Mouse (Mus musculus) T-helper 2 cell (primary cell): Measurements from ENCODE around the gene Cpn1.
"Not testable (repeated sequence)": the region's sequence is repeated elsewhere in the genome, so short reads cannot be mapped to it uniquely, and the experiment has no call there.

Experiments
- in situ Hi-C: fragments of 300-600 bp; cut with MboI, MseI; formaldehyde crosslinking; loops from one replicate; pipeline ENCODE4 v1.15.1; 2025; ENCODE audit warnings: high pct_unique_total_duplicates

The Cpn1 gene

DNA sequence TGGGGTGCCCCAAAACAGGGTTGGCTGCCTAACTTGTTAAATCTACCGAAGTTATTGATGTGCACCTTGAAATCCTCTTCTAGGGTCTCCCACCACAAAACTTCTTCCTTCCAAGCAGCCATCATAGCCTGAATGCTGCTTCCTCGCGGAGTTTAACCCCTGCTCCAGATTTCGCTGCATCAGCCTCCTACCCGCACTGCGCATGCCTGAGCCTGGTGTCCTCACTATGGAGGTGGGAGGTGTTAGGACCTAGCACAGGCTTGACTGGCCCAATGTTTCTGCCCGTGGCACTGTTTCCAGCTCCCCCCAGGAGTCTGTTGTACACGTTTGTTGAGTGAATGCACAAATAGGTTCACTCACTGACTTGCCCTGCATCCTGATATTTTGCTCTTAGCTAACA is 4.0 kb upstream of the Cpn1 start:
- in situ Hi-C loops: loop anchor here (10.0 kb wide), 1 partner anchor 1824 kb away; the partner anchor contains the start of gene Kcnip2

DNA sequence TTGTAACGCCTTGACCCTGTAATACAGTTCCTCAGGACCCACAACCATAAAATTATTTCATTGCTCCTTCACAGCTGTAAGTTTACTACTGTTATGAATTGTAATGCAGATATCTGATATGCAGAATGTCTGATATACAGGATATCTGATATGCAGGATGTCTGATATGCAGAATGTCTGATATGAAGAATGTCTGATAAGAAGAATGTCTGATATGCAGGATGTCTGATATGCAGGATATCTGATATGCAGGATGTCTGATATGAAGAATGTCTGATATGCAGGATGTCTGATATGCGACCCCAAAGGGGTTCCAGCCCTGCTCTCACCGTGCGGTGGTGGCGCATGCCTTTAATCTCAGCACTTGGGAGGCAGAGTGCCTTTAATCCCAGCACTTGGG is 4.4 kb downstream of the Cpn1 start:
- in situ Hi-C loops: no loop called here

DNA sequence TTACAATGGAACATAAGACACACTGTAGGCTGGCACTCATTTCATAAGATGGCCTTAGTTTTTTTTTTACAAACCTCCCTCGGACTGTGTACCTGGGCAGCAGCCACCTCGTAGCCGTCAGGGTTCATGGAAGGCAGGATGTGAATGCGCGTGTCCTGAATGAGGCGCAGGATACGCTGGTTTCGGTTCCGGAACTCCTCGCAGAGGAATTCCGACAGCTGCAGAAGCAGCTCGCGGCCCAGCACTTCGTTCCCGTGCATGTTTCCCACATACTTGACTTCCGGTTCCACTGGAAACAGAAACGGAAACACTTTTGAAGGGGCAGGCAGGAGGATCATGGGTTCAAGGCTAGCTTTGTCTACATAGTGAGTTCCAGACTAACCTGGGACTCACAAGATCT is 5.6 kb downstream of the Cpn1 start:
- in situ Hi-C loops: no loop called here

GRCm38 (mm10) chr19:43977799-43978198 is 8.6 kb downstream of the Cpn1 start:
- in situ Hi-C loops: no loop called here

- in situ Hi-C loops: no loop called here
Measured at GRCm38 (mm10) chr19:43976661-43977060, 9.7 kb downstream of the Cpn1 start.

- in situ Hi-C loops: no loop called here
Measured at GRCm38 (mm10) chr19:43974221-43974620, 12.1 kb downstream of the Cpn1 start.

- in situ Hi-C loops: no loop called here
Measured at GRCm38 (mm10) chr19:43973711-43974110, 12.6 kb downstream of the Cpn1 start.

GRCm38 (mm10) chr19:43972129-43972528 is 14.2 kb downstream of the Cpn1 start:
- in situ Hi-C loops: no loop called here

GRCm38 (mm10) chr19:43968436-43969026 is 17.8 kb downstream of the Cpn1 start:
- in situ Hi-C loops: no loop called here

DNA sequence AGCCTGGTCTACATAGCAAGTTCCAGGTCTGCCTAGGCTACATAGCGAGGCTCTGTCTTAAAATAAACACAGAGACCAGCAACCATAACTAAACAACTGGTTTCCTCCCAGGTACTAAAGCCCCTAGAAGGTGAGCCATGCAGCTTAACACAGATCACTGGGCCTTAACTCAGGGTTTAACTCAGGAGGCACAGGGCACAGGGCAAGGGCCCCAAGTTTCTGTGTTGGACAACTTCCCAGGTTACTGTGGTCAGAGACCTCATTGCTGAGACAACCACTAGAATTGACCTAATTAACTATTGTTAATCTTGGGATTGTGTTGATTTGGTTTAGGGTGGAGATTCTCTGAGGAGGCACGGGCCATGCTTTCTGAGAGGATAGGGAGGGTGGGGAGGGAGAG is 19.9 kb downstream of the Cpn1 start:
- in situ Hi-C loops: no loop called here

GRCm38 (mm10) chr19:43965496-43966085 is 20.8 kb downstream of the Cpn1 start:
- in situ Hi-C loops: no loop called here

GRCm38 (mm10) chr19:43962795-43963194 is 23.6 kb downstream of the Cpn1 start:
- in situ Hi-C loops: loop anchor here (5.0 kb wide), 1 partner anchor 130 kb away; no protein-coding TSS in a partner anchor

DNA sequence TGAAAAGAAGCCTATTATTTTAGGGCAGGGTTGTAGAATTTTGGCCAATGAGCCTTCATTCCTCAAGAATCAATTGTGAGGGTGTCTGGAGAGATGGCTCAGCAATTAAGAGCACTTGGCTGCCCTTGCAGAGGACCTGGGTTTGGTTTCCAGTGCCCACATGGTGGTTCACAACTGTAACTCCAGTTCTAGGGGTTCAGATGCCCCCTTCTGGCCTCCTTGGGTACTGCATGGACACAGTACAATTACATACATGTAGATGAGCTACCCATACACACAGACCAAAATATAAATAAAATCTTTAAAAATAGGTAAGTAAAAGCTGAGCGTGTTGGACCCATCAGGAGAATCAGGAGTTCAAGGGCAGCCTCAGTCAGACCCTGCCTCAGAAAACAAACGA is 25.2 kb downstream of the Cpn1 start:
- in situ Hi-C loops: loop anchor here (5.0 kb wide), 1 partner anchor 129 kb away; no protein-coding TSS in a partner anchor

GRCm38 (mm10) chr19:43960014-43960413 is 26.3 kb downstream of the Cpn1 start:
- in situ Hi-C loops: loop anchor here (5.0 kb wide), 1 partner anchor 128 kb away; no protein-coding TSS in a partner anchor

- in situ Hi-C loops: no loop called here
Measured at GRCm38 (mm10) chr19:43959162-43959561, 27.2 kb downstream of the Cpn1 start.

- in situ Hi-C loops: no loop called here
Measured at GRCm38 (mm10) chr19:43957881-43958280, 28.5 kb downstream of the Cpn1 start.

GRCm38 (mm10) chr19:43957402-43957801 is 29.0 kb downstream of the Cpn1 start:
- in situ Hi-C loops: no loop called here

GRCm38 (mm10) chr19:43955266-43955665 is 31.1 kb downstream of the Cpn1 start:
- in situ Hi-C loops: no loop called here

- in situ Hi-C loops: no loop called here
Measured at GRCm38 (mm10) chr19:43954864-43955263, 31.5 kb downstream of the Cpn1 start.

- in situ Hi-C loops: not testable (repeated sequence)
Measured at GRCm38 (mm10) chr19:43952936-43953335, 33.4 kb downstream of the Cpn1 start.

DNA sequence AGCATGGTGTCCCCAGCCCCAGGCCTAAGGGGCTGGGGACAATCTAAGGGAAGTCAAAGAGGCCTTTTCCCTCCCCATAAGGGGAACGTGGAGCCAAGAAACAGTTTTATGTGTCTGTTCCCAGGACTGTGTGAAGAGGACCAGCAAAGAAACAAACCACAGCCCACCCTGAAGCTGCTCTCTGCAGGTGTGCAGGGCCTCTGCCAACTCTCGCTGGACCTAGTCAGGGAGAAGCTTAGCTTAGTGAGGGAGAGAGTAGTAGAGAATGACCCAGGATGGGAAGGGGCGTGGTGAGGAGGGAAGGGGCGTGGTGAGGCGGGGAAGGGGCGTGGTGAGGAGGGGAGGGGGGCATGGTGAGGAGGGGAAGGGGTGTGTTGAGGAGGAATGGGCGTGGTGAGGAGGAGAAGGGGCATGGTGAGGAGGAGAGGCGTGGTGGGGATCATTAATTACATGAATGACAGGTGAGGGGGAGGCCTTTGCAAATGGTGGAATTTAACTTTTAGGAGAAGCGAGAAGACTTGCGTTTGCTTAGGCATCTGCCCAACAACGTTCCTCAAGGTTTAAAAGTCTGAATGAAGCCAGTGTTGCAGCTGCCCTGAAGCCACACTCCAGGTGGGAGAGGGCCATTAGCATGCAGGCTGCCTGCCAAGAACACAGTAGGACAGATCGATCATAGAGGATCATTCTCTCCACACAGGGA is 37.1 kb downstream of the Cpn1 start:
- in situ Hi-C loops: loop anchor here (10.0 kb wide), 1 partner anchor 194 kb away; the partner anchor contains the start of genes Cox15 and Cutc

DNA sequence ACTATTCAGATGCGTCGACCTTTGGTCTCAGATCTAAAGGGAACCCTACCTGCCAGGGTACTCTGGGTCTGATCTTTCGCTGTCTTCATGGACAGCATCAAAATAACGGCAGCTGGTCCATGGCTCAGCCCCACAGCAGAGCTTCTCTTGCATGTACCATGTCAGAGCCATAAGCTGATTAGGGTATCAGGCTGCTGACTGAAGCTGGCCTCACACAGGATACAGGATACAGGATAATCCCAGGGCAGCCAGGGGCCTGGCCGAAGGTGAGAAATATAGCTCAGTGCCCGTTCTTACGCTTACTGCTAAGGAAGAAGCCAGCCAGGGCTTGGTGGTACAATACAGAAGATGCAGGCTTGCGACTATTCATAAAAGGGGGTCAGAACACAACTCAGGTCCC is 41.8 kb downstream of the Cpn1 start:
- in situ Hi-C loops: loop anchor here (10.0 kb wide), 1 partner anchor 190 kb away; the partner anchor contains the start of genes Cox15 and Cutc

- in situ Hi-C loops: loop anchor here (10.0 kb wide), 1 partner anchor 188 kb away; the partner anchor contains the start of genes Cox15 and Cutc
Measured at GRCm38 (mm10) chr19:43943076-43943475, 43.3 kb downstream of the Cpn1 start.
